Mouse (Mus musculus): Measurements from ENCODE around the gene Sparc. TPM values are rescaled to one million over a fixed set of nuclear protein-coding genes. Genes with fewer than 3 reads are reported as not detected.

Gene Sparc
- polyA plus RNA-seq, 1 experiment from 2014 or later: 150 TPM

GRCm38 (mm10) chr11:55407133-55407532 is 15.8 kb downstream of the Sparc start:
- Histone ChIP-seq H3K4me1 (replicated peaks) (no peaks in the 10 kb centered on the region), H3K4me3 (replicated peaks) (no peak overlapping the region), H3K27me3 (no peaks in the 10 kb centered on the region), H3K4me2 (no peak overlapping the region), H3K9me3 (replicated peaks) (no peaks in the 10 kb centered on the region), H3K36me3 (0 out of 2 replicates have a peak, but pooled peaks cover 6% of the 10 kb centered on the region), H3K9ac (no peak overlapping the region), H3K27ac (no peak overlapping the region)
- ATAC-seq (ENCODE audit: low read depth): no peak
- no peak for DNase-seq
- 67% methylated on average over 4 of the region's 4 CpGs for WGBS (ENCODE audit: insufficient replicate concordance)

DNA sequence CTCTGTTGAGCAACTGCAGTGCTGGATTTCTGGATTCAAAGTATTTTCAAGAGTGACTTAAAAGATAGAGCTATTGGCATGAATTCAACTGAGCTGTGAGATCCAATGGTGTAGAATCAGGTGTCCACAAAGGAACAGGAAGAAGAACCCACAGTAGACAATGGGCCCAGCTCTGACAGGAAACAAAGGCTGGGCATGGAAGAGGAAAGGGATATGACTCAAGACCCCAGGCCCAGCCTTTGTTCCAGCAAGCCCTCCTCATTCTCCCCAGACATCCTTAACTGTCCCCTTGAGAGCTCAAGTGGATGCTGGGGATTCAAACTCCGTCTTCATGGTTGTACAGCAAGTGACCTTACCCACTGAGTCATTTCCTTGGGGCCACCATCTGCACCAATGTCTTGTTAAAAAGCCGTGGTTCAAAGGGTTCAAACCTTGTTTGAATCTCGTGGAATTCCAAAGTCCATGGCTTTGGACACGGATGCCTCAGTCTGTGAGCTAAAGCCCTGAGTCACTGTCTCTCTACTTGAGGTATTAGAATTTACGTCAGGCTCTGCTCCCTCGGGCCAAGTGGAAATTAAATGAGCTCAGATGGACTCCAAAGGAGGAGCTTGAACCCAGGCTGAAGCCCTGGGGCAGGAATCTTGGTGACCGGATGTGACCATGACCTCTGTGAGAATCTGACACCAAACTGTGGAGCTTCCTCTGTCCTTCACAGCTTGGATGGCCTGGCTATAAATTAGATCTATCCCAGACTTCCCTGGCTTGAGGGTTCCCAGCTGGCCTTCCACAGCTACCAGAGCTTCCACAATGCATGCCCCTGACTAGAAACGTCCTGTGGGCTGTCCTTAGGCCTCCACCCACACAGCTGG is 17.1 kb downstream of the Sparc start:
- no peak for DNase-seq
- Histone ChIP-seq H3K9me3 (replicated peaks) (no peaks in the 10 kb centered on the region), H3K27ac (peak overlapping the region; percentile 25; the same call in 1 of the 2 replicates), H3K4me2 (no peak overlapping the region), H3K4me1 (replicated peaks) (no peaks in the 10 kb centered on the region), H3K27me3 (no peaks in the 10 kb centered on the region), H3K36me3 (0 out of 2 replicates have a peak, but pooled peaks cover 11% of the 10 kb centered on the region), H3K9ac (no peak overlapping the region), H3K4me3 (replicated peaks) (no peak overlapping the region)
- 0 out of 2 replicates have a peak, but pooled peaks have one; percentile 31 for ATAC-seq (ENCODE audit: low read depth)
- WGBS (ENCODE audit: insufficient replicate concordance): 35% methylated on average over 8 of the region's 8 CpGs

- H3K27ac ChIP-seq: peak overlapping the region; percentile 25; the same call in 1 of the 2 replicates
These were observed 18.1 kb downstream of the Sparc start for GRCm38 (mm10) chr11:55404659-55405457.

GRCm38 (mm10) chr11:55400863-55401262 is 22.1 kb downstream of the Sparc start:
- no peak for DNase-seq
- Histone ChIP-seq H3K4me1 (replicated peaks) (no peaks in the 10 kb centered on the region), H3K36me3 (0 out of 2 replicates have a peak, but pooled peaks cover 5% of the 10 kb centered on the region)

More at GRCm38 (mm10) chr11:55404659-55405457, 18.1 kb downstream of the Sparc start:
- Histone ChIP-seq H3K4me3 (replicated peaks) (no peak overlapping the region), H3K9ac (no peak overlapping the region), H3K36me3 (0 out of 2 replicates have a peak, but pooled peaks cover 11% of the 10 kb centered on the region), H3K4me1 (replicated peaks) (no peaks in the 10 kb centered on the region), H3K9me3 (replicated peaks) (no peaks in the 10 kb centered on the region), H3K27me3 (no peaks in the 10 kb centered on the region), H3K4me2 (no peak overlapping the region)
- 53% methylated on average over 9 of the region's 9 CpGs for WGBS (ENCODE audit: insufficient replicate concordance)
- no peak for ATAC-seq (ENCODE audit: low read depth)
- DNase-seq: no peak

DNA sequence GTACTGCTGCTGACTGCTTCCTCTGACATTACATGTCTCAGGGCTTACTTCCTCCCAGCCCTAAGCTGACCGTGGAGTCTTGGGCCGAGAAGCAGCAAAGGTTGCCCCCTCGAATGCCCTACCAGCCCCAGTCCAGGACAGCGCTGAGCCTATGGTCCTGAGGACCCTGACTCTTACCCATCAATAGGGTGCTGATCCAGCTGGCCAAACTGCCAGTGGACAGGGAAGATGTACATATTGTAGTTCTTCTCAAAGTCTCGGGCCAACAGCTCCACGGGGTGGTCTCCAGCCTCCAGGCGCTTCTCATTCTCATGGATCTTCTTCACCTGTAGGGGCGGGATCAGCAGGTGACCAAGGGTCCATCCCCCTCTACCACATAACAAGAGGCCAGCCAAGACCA is 24.6 kb downstream of the Sparc start:
- H3K9me3 ChIP-seq (replicated peaks): no peaks in the 10 kb centered on the region
- H3K27ac ChIP-seq: no peak overlapping the region
- no peak overlapping the region for H3K9ac ChIP-seq
- H3K27me3 ChIP-seq: no peaks in the 10 kb centered on the region
- H3K4me1 ChIP-seq (replicated peaks): no peaks in the 10 kb centered on the region
- no peak overlapping the region for H3K4me3 ChIP-seq (replicated peaks)
- ATAC-seq (ENCODE audit: low read depth): no peak
- no peak for DNase-seq
- H3K36me3 ChIP-seq: 0 out of 2 replicates have a peak, but pooled peaks cover 5% of the 10 kb centered on the region
- WGBS (ENCODE audit: insufficient replicate concordance): 64% methylated on average over 8 of the region's 8 CpGs
- H3K4me2 ChIP-seq: no peak overlapping the region

More at GRCm38 (mm10) chr11:55400863-55401262, 22.1 kb downstream of the Sparc start:
- Histone ChIP-seq H3K27me3 (no peaks in the 10 kb centered on the region), H3K9ac (no peak overlapping the region), H3K4me3 (replicated peaks) (no peak overlapping the region), H3K4me2 (no peak overlapping the region), H3K9me3 (replicated peaks) (no peaks in the 10 kb centered on the region), H3K27ac (no peak overlapping the region)
- WGBS (ENCODE audit: insufficient replicate concordance): 58% methylated on average over 2 of the region's 2 CpGs
- no peak for ATAC-seq (ENCODE audit: low read depth)

DNA sequence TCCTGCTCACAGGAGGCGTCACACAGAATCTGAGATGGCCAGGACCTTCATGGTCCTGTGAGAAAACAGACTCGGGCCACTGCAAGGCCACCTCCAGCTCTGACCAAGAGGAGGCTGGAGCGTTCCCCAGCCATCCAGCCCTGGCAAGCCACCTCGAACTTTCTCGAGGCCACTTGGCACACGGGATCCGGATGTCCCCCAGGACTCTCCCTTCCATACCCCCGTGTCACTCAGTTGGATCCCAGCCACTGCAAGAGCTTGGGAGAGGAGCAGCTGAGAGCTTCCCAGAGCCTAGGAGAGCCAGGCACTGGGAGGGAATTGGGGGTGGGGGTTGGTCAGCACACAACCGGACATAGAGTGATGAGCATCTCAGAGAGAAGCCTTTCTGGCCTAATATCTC is 25.5 kb downstream of the Sparc start:
- Histone ChIP-seq H3K4me2 (no peak overlapping the region), H3K27ac (no peak overlapping the region), H3K36me3 (0 out of 2 replicates have a peak, but pooled peaks cover 5% of the 10 kb centered on the region), H3K9ac (no peak overlapping the region), H3K4me1 (replicated peaks) (no peaks in the 10 kb centered on the region), H3K27me3 (no peaks in the 10 kb centered on the region), H3K4me3 (replicated peaks) (no peak overlapping the region), H3K9me3 (replicated peaks) (no peaks in the 10 kb centered on the region)
- DNase-seq (no peak), ATAC-seq (ENCODE audit: low read depth) (no peak)
- WGBS (ENCODE audit: insufficient replicate concordance): 58% methylated on average over 9 of the region's 9 CpGs

DNA sequence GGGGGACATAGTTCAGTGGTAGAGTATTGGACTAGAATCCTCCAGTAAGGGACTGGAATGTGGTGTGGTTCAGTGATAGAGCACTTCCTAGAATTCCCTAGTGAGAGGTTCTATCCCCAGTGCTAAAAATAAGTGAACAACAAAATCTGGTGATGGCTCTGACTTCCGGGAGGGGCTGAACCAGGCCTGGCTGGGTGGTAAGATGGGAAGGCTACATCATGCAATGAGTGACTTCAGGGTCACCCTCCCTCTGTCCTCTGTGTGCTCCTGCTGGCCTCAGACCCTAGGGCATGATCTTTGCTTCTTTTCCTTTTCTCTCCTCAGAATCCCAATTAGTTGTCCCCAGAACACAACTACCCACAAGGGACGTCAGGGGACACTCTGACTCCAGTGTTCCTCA is 25.9 kb downstream of the Sparc start:
- DNase-seq: no peak
- Histone ChIP-seq H3K27ac (no peak overlapping the region), H3K4me1 (replicated peaks) (no peaks in the 10 kb centered on the region), H3K9me3 (replicated peaks) (no peaks in the 10 kb centered on the region), H3K4me2 (no peak overlapping the region), H3K4me3 (replicated peaks) (no peak overlapping the region), H3K36me3 (0 out of 2 replicates have a peak, but pooled peaks cover 4% of the 10 kb centered on the region), H3K27me3 (no peaks in the 10 kb centered on the region), H3K9ac (no peak overlapping the region)
- WGBS (ENCODE audit: insufficient replicate concordance): 69% methylated on average over 2 of the region's 2 CpGs
- ATAC-seq (ENCODE audit: low read depth): no peak

DNA sequence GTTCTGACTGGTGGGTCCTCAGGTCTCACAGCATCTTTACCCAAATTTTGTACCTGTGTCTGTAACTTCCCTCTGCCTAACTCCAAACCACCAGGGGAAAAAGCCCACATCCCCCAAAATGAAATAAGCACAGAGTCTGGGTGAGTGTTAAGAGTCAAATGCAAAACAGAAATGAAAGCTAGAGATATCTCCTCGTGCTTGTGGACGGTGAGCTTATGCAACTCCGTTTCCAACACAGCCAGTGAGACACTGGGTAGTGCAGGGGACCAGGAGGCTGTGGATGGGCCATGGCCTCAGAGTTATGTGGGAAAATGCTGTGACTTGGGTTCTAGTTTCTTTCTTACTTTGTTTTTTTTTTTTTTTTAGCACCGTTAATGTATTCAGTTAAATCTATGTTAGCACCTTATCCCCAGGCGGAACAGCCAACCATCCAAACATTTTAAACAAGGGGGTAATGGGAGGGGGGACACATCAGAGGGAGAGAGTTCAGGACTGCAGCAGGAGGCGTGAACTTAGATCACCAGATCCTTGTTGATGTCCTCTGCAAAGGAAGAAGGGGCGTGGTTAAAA is 27.8 kb downstream of the Sparc start:
- no peaks in the 10 kb centered on the region for H3K9me3 ChIP-seq (replicated peaks)
- no peaks in the 10 kb centered on the region for H3K27me3 ChIP-seq
- H3K4me1 ChIP-seq (replicated peaks): no peaks in the 10 kb centered on the region
- no peak overlapping the region for H3K27ac ChIP-seq
- DNase-seq (no peak), ATAC-seq (ENCODE audit: low read depth) (no peak)
- no peak overlapping the region for H3K4me2 ChIP-seq
- H3K4me3 ChIP-seq (replicated peaks): no peak overlapping the region
- 61% methylated on average over 7 of the region's 7 CpGs for WGBS (ENCODE audit: insufficient replicate concordance)
- H3K9ac ChIP-seq: no peak overlapping the region
- no peaks in the 10 kb centered on the region for H3K36me3 ChIP-seq

DNA sequence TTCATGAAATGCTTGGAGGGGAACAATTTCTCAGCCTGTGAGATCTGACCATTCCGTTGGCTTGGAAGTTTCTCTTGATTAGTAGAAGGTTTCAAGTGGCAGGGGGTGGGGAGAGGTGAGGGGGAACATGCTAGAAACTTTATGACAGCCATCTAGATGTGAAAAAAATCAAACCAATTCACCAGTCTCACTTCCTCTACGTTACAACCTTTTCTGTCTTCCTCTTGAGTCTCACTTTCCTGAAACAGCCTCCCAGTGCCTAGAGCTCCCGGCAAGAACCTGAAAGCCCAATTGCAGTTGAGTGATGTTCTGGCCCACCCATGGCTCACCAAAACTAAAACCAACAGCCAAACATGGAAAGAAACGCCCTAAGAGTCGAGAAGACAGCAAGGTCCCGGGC is 28.4 kb downstream of the Sparc start:
- Histone ChIP-seq H3K4me3 (replicated peaks) (no peak overlapping the region), H3K36me3 (no peaks in the 10 kb centered on the region), H3K9me3 (replicated peaks) (no peaks in the 10 kb centered on the region), H3K4me1 (replicated peaks) (no peaks in the 10 kb centered on the region), H3K4me2 (no peak overlapping the region), H3K27me3 (no peaks in the 10 kb centered on the region), H3K27ac (no peak overlapping the region), H3K9ac (no peak overlapping the region)
- WGBS (ENCODE audit: insufficient replicate concordance): 51% methylated on average over 6 of the region's 6 CpGs
- ATAC-seq (ENCODE audit: low read depth): no peak
- DNase-seq: no peak

DNA sequence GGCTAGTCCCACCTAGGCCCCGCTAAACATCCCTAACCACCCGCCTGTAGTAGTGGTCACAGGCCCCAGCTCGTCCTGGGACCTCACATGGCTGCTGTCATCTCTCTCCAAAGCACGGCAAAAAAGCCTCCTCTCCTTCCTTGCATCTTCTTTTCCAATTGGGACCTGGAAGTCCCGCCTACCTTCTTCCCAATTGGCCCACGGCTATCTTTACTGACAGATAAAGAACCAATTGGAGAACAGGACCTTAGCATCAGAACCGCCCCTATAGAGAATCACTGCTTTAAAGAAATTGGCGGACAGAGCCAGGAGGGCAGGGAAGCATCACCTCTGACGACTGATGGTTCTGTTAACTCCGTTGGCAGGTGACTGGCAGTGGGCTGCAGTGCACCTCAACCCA is 30.5 kb downstream of the Sparc start:
- DNase-seq (no peak), ATAC-seq (ENCODE audit: low read depth) (no peak)
- WGBS (ENCODE audit: insufficient replicate concordance): 38% methylated on average over 10 of the region's 10 CpGs
- no peaks in the 10 kb centered on the region for H3K9me3 ChIP-seq (replicated peaks)
- H3K4me1 ChIP-seq (replicated peaks): no peaks in the 10 kb centered on the region
- H3K27me3 ChIP-seq: peaks cover 8% of the 10 kb centered on the region; the same call in 1 of the 2 replicates
- H3K4me2 ChIP-seq: no peak overlapping the region
- no peak overlapping the region for H3K27ac ChIP-seq
- H3K4me3 ChIP-seq (replicated peaks): no peak overlapping the region
- H3K36me3 ChIP-seq: no peaks in the 10 kb centered on the region
- H3K9ac ChIP-seq: no peak overlapping the region

DNA sequence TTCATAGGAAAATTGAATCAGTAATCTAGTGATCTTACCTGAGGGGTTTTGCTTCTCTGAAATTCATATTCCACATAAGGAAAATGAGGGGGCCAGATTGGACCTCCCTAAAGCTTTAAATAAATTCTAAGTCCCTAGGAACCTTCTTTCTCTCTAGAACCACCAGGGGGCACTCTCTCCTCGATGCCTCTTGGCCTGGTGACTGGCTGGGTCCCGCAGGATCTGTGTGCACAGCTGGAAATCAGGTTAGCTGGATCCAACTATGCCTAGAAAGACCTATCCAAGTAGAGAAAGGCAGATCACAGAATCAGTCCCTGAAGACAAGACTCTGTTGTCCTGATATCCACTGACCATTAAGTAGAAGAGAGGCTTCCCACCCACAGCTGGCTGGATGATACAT is 33.2 kb downstream of the Sparc start:
- no peaks in the 10 kb centered on the region for H3K4me1 ChIP-seq (replicated peaks)
- H3K9ac ChIP-seq: no peak overlapping the region
- no peaks in the 10 kb centered on the region for H3K36me3 ChIP-seq
- H3K27me3 ChIP-seq: peaks cover 12% of the 10 kb centered on the region; the same call in 1 of the 2 replicates
- ATAC-seq (ENCODE audit: low read depth): no peak
- DNase-seq: peak; percentile 20
- H3K4me3 ChIP-seq (replicated peaks): no peak overlapping the region
- no peak overlapping the region for H3K27ac ChIP-seq
- no peak overlapping the region for H3K4me2 ChIP-seq
- 10% methylated on average over 2 of the region's 2 CpGs for WGBS (ENCODE audit: insufficient replicate concordance)
- no peaks in the 10 kb centered on the region for H3K9me3 ChIP-seq (replicated peaks)
